Mouse (Mus musculus) intestine, postnatal 0 days (tissue): ENCODE data around the gene Asb3. TPM values are rescaled to one million over a fixed set of nuclear protein-coding genes. Genes with fewer than 3 reads are reported as not detected.

Source experiments
- ATAC-seq: fragments of 200-750 bp; cut with Nextera tagmentation; 2 replicates; pipeline ENCODE4 v1.8.0; 2017; ENCODE audit warnings: mild to moderate bottlenecking, moderate TSS enrichment, moderate library complexity
- H3K27ac ChIP-seq: fragments of 300-500 bp; sonication (generic); 2 replicates; pipeline ENCODE4 v1.5.1; 2014; ENCODE audit warnings: mild to moderate bottlenecking, low read depth, low read length, moderate library complexity
- H3K27me3 ChIP-seq: fragments of 300-500 bp; sonication (generic); replicated peaks from 2 replicates; pipeline ENCODE4 v1.6.1; 2014; ENCODE audit warnings: low read length, mixed read lengths; ENCODE audit not compliant: control insufficient read depth, insufficient read depth
- H3K36me3 ChIP-seq: fragments of 300-500 bp; sonication (generic); 2 replicates; pipeline ENCODE4 v1.6.1; 2014; ENCODE audit warnings: mild to moderate bottlenecking, moderate library complexity; ENCODE audit not compliant: control insufficient read depth, insufficient read depth
- H3K4me1 ChIP-seq: fragments of 300-500 bp; sonication (generic); replicated peaks from 2 replicates; pipeline ENCODE4 v1.6.1; 2014; ENCODE audit warnings: antibody characterized with exemption, low read length, mixed read lengths; ENCODE audit not compliant: control insufficient read depth, insufficient read depth
- H3K4me2 ChIP-seq: fragments of 300-500 bp; sonication (generic); replicated peaks from 2 replicates; pipeline ENCODE4 v1.6.1; 2014; ENCODE audit warnings: low read depth, mild to moderate bottlenecking, moderate library complexity
- H3K4me3 ChIP-seq: fragments of 300-500 bp; sonication (generic); 2 replicates; pipeline ENCODE4 v1.5.1; 2014; ENCODE audit warnings: low read depth, low read length
- H3K9ac ChIP-seq: fragments of 300-500 bp; sonication (generic); 2 replicates; pipeline ENCODE4 v1.6.1; 2014; ENCODE audit warnings: mild to moderate bottlenecking, low read depth, low read length
- H3K9me3 ChIP-seq: fragments of 300-500 bp; sonication (generic); 2 replicates; pipeline ENCODE4 v1.6.1; 2016; ENCODE audit warnings: mixed run types; ENCODE audit not compliant: control insufficient read depth
- CTCF ChIP-seq: sonication (generic); IDR thresholded peaks from 2 replicates; pipeline ENCODE4 v1.5.1; 2016; ENCODE audit warnings: low read depth, mild to moderate bottlenecking, control low read depth, antibody characterized with exemption, moderate library complexity
- WGBS: fragments of 180-500 bp; shearing (Covaris S2); extraction: QIAGEN DNeasy Blood & Tissue Kit; methylation state at CpG from one replicate; pipeline ENCODE4 v1.1.7; 2014; 5-methylcytosine and 5-hydroxymethylcytosine counted together
- polyA plus RNA-seq: library from polyadenylated mRNA; unstranded; fragments of >200 nt; fragmentation: Nextera tagmentation; extraction: Ambion mirVana; gene quantifications from 2 replicates; pipeline ENCODE4 v1.2.1, GENCODE M21; 2015

Gene Asb3
- polyA plus RNA-seq, result 11.1 and 11.3 TPM in 2 replicates

DNA sequence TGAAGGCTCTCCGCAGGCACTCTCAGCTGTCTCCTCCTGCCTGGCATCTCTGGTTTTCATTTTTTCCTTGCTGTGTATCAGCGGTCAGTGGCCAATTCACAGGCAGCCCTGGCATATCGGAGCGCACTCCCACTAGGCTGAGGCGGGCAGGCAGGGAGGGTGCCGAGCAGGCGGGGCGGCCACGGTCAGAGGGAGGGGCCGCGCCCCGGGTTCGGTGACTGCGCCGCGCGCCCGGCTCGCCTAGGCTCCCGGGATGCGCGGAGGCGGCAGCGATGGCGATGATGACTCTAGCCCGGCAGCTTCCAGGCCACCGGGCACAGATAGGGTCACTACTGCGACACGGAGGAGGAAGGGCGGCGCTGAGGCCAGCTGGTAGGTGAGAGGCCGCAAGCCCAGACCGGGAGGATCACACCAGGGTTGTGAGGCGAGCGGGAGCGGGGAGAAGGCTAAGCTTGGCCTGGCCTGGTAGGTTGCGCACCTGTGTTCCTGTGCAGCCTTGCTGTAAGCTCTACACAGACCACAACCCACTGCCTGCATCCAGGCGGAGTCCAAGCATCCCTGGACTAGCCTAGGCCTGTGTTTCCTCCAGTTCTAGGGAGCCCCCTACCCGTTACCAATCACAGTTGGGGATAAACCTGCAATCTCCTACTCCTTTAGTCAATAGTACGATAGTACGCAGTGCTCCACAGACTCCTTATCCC lies at the start of gene Asb3, which contains the start of gene Gpr75:
Gene Asb3 (plus strand): TSS at position 246 of the 701 bp plus-strand sequence.
Gene Gpr75 (plus strand): TSS at position 188 of the 701 bp plus-strand sequence.
- peaks cover 2% of the 10 kb centered on the region; the same call in 1 of the 2 replicates for H3K36me3 ChIP-seq
- no peaks in the 10 kb centered on the region for H3K4me1 ChIP-seq
- H3K4me2 ChIP-seq, result peak within 1 kb of the TSS; percentile 73
- ATAC-seq, result peak; percentile 63
- peak within 1 kb of the TSS; percentile 41 for H3K4me3 ChIP-seq
- H3K9ac ChIP-seq, result peak within 1 kb of the TSS; percentile 37; the same call in 1 of the 2 replicates
- TF ChIP-seq CTCF, result no peak
- H3K9me3 ChIP-seq, result no peaks in the 10 kb centered on the region
- no peak within 1 kb of the TSS for H3K27ac ChIP-seq
- WGBS, result 4% methylated on average over 39 of the region's 41 CpGs
- 0 out of 2 replicates have a peak, but pooled peaks cover 5% of the 10 kb centered on the region for H3K27me3 ChIP-seq

- no peak overlapping the region for H3K4me2 ChIP-seq
- H3K4me3 ChIP-seq, result no peak overlapping the region
- H3K4me1 ChIP-seq, result no peaks in the 10 kb centered on the region
- no peaks in the 10 kb centered on the region for H3K9me3 ChIP-seq
- 90% methylated on average over 2 of the region's 2 CpGs for WGBS
- H3K27ac ChIP-seq, result no peak overlapping the region
- H3K9ac ChIP-seq, result no peak overlapping the region
- ATAC-seq, result no peak
- no peak for TF ChIP-seq CTCF
- peaks cover 52% of the 10 kb centered on the region for H3K36me3 ChIP-seq
- H3K27me3 ChIP-seq, result no peaks in the 10 kb centered on the region
Measured at GRCm38 (mm10) chr11:30838793-30839192, 46.4 kb upstream of the Asb3 start.

DNA sequence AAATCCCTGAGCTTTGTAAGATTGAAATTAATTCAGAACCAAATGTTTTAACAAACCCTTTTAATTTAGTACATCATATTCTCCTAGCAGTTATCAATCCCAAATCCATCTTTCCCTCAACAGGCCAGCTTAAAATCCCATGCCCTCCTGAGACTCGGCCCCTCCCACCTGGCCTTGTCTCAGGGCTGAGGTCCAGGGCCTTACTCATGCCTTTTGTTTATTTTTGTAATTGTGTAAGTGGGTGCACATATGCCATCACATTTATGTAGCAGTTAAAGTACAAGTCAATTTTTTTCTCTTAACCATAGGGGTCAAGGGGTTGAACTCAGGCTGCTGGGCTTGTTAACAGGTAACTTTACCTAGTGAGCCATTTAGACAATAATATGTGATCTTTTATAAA lies 40.9 kb upstream of the Asb3 start:
- no peak overlapping the region for H3K4me3 ChIP-seq
- TF ChIP-seq CTCF, result no peak
- H3K4me1 ChIP-seq, result no peaks in the 10 kb centered on the region
- H3K9me3 ChIP-seq, result no peaks in the 10 kb centered on the region
- H3K27ac ChIP-seq, result no peak overlapping the region
- H3K27me3 ChIP-seq, result no peaks in the 10 kb centered on the region
- no peak overlapping the region for H3K9ac ChIP-seq
- no peak for ATAC-seq
- H3K36me3 ChIP-seq, result peaks cover 30% of the 10 kb centered on the region; the same call in 1 of the 2 replicates
- H3K4me2 ChIP-seq, result no peak overlapping the region
- 97% methylated on average over 1 of the region's 1 CpGs for WGBS

DNA sequence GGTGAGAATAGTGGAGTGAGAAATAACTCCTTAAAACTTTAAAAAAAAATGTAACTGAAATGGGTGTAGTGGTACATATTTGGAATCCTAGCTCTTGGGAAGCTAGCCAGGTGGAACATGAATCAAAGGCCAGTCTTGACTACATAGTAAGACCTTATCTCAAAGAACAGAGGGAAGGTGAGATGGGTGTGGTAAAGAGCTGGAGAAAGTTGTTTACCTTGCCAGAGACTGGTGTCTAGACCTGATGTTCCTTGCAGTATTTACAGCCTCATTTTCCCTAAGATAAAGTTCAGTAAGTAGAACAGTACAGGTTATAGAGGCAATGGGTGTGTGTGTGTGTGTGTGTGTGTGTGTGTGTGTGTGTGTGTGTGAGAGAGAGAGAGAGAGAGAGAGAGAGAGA lies 12.8 kb upstream of the Asb3 start:
- no peak for TF ChIP-seq CTCF
- Histone ChIP-seq H3K27me3 (no peaks in the 10 kb centered on the region), H3K9ac (no peak overlapping the region), H3K9me3 (no peaks in the 10 kb centered on the region), H3K36me3 (peaks cover 26% of the 10 kb centered on the region), H3K4me3 (no peak overlapping the region), H3K4me1 (no peaks in the 10 kb centered on the region), H3K27ac (no peak overlapping the region), H3K4me2 (no peak overlapping the region)
- peak; percentile 36; the same call in 1 of the 2 replicates for ATAC-seq

GRCm38 (mm10) chr11:30888153-30888552 lies 2.9 kb downstream of the Asb3 start:
- Histone ChIP-seq H3K4me3 (no peak overlapping the region), H3K4me2 (no peak overlapping the region), H3K9me3 (no peaks in the 10 kb centered on the region), H3K9ac (no peak overlapping the region), H3K4me1 (no peaks in the 10 kb centered on the region), H3K27me3 (0 out of 2 replicates have a peak, but pooled peaks cover 5% of the 10 kb centered on the region), H3K27ac (no peak overlapping the region), H3K36me3 (no peaks in the 10 kb centered on the region)
- ATAC-seq, result no peak
- TF ChIP-seq CTCF, result no peak
- WGBS, result 80% methylated on average over 2 of the region's 2 CpGs

DNA sequence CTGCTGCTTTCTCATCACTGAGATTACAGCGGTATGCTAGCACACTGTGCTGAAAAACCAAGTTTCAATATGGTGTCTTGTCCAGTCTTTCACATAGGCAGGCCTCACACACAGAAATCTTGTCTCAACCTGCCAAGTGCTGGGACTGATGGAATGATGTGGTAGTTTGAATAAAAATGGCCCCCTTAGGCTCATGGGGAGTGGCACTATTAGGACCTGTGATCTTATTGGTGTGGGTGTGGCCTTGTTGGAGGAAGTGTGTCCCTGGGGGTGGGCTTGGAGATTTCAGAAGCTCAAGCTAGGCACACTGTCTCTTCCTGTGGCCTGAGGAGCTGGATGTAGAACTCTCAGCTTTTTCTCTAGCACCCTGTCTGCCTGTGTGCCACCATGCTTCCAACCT lies 11.0 kb downstream of the Asb3 start:
- Histone ChIP-seq H3K4me1 (no peaks in the 10 kb centered on the region), H3K27me3 (no peaks in the 10 kb centered on the region), H3K4me2 (no peak overlapping the region), H3K9me3 (no peaks in the 10 kb centered on the region), H3K9ac (no peak overlapping the region), H3K27ac (no peak overlapping the region), H3K4me3 (no peak overlapping the region), H3K36me3 (no peaks in the 10 kb centered on the region)
- no peak for TF ChIP-seq CTCF
- 90% methylated on average over 1 of the region's 1 CpGs for WGBS
- ATAC-seq, result no peak
